Mouse (Mus musculus) embryo, embryonic 10 days (tissue): ENCODE measurements around the gene Ice2.

ENCODE experiments used
- DNase-seq: peaks from one replicate; pipeline ENCODE4 v3.0.0-alpha.2; 2015; ENCODE audit warnings: low spot score

Ice2 gene

GRCm38 (mm10) chr9:69404671-69405070 is 7.0 kb downstream of the Ice2 start:
- no peak for DNase-seq

GRCm38 (mm10) chr9:69419476-69419875 is 21.8 kb downstream of the Ice2 start:
- no peak for DNase-seq

GRCm38 (mm10) chr9:69430531-69430930 is 32.8 kb downstream of the Ice2 start:
- no peak for DNase-seq

- DNase-seq, result peak; percentile 77
These were observed 34.3 kb downstream of the Ice2 start for GRCm38 (mm10) chr9:69431863-69432555.

- no peak for DNase-seq
These were observed 37.5 kb downstream of the Ice2 start for GRCm38 (mm10) chr9:69435194-69435593.

GRCm38 (mm10) chr9:69435662-69436061 is 38.0 kb downstream of the Ice2 start:
- DNase-seq, result no peak

- peak; percentile 54 for DNase-seq
These were observed 42.2 kb downstream of the Ice2 start for GRCm38 (mm10) chr9:69439805-69440357.

GRCm38 (mm10) chr9:69442471-69443038 is 44.8 kb downstream of the Ice2 start:
- no peak for DNase-seq

GRCm38 (mm10) chr9:69443203-69443602 is 45.5 kb downstream of the Ice2 start:
- no peak for DNase-seq

- no peak for DNase-seq
These were observed 51.1 kb downstream of the Ice2 start for GRCm38 (mm10) chr9:69448801-69449200.

GRCm38 (mm10) chr9:69450636-69451035 is 52.9 kb downstream of the Ice2 start:
- DNase-seq, result no peak

GRCm38 (mm10) chr9:69451886-69452810 is 54.4 kb downstream of the Ice2 start:
- DNase-seq, result no peak

GRCm38 (mm10) chr9:69453066-69453900 is 55.6 kb downstream of the Ice2 start, which contains the start of gene Anxa2:
TSS of gene Anxa2 (plus strand) at chr9:69453620.
- DNase-seq, result peak; percentile 74

- peak; percentile 27 for DNase-seq
These were observed 56.4 kb downstream of the Ice2 start for GRCm38 (mm10) chr9:69453901-69454666.

- no peak for DNase-seq
These were observed 57.0 kb downstream of the Ice2 start for GRCm38 (mm10) chr9:69454691-69455090.

- peak; percentile 31 for DNase-seq
These were observed 57.7 kb downstream of the Ice2 start for GRCm38 (mm10) chr9:69455391-69455790.

GRCm38 (mm10) chr9:69456406-69457075 is 58.8 kb downstream of the Ice2 start:
- DNase-seq, result no peak

GRCm38 (mm10) chr9:69457143-69457542 is 59.4 kb downstream of the Ice2 start:
- DNase-seq, result no peak

- DNase-seq, result no peak
These were observed 60.3 kb downstream of the Ice2 start for GRCm38 (mm10) chr9:69457747-69458625.
